Mouse (Mus musculus) liver, adult 2 months (tissue): ENCODE data around the gene Jup.
A peak's percentile ranks its signal among the peaks of the same experiment; 100 is the strongest.

Source experiments
- CTCF ChIP-seq: fragments of 200-500 bp; IDR thresholded peaks from 2 replicates; pipeline ENCODE4 v1.5.1; 2011; ENCODE audit warnings: low read depth, low read length, control low read depth
- POLR2A ChIP-seq: fragments of 200-500 bp; IDR thresholded peaks from 2 replicates; pipeline ENCODE4 v1.6.1; 2011; ENCODE audit warnings: low read length, control low read depth; ENCODE audit not compliant: insufficient read depth; ENCODE audit errors: extremely low read depth

GRCm38 (mm10) chr11:100323578-100323977, 74.0 kb downstream of the Jup start:
- TF ChIP-seq CTCF (peak; percentile 68; the same call in 1 of the 2 replicates), POLR2A (no peak)
